Mouse (Mus musculus) lung, postnatal 0 days (tissue): ENCODE results near the gene Cox14.

Experiments
- CTCF ChIP-seq: IDR thresholded peaks from 2 replicates; pipeline ENCODE4 v1.5.1; 2016; ENCODE audit warnings: antibody characterized with exemption, mild to moderate bottlenecking
- EP300 ChIP-seq: IDR thresholded peaks from 2 replicates; pipeline ENCODE4 v1.6.1; 2016; ENCODE audit warnings: antibody characterized with exemption, mild to moderate bottlenecking, control low read depth

DNA sequence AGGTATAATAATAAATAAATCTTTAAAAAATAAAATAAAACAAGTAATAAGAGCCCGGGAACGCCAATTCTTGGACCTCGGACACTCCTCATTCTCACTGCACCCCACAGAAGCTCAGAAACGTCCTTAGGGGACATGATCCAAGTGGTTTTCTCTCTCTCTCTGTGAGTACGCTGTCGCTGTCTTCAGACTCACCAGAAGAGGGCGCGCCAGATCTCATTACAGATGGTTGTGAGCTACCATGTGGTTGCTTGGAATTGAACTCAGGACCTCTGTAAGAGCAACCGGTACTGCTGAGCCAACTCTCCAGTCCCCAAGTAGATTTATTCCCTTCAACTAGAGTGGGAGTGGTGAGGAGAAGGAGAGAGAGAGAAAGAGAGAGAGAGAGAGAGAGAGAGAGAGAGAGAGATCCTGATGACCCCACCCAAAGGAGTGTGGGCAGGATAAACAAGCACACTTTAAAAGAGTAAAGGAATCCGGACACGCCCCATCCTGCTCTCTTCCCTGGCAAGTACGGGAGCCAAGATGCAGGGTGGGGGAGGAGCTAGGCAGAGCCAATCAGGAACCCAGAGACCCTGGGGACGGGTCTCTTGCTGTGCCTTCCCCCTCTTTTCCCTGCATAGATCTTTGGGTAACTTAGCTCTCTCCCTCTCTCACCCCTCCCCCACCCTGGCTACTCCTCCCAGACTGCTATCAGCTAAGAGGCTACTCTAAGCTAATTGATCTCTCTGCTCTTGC is 47.2 kb upstream of the Cox14 start:
- no peak for TF ChIP-seq EP300
- TF ChIP-seq CTCF = peak; percentile 54
